Mouse (Mus musculus) hindbrain, embryonic 14.5 days (tissue): ENCODE measurements around the gene Tefm. TPM values are rescaled to one million over a fixed set of nuclear protein-coding genes. Genes with fewer than 3 reads are reported as not detected.
"Not testable (repeated sequence)": the region's sequence is repeated elsewhere in the genome, so short reads cannot be mapped to it uniquely, and the experiment has no call there.

Experiments
- ATAC-seq: fragments of 200-750 bp; cut with Nextera tagmentation; 2 replicates; pipeline ENCODE4 v1.8.0; 2017; ENCODE audit warnings: moderate number of reproducible peaks, mild to moderate bottlenecking, moderate TSS enrichment, moderate library complexity; ENCODE audit not compliant: low FRiP score
- DNase-seq: peaks from one replicate; pipeline ENCODE4 v3.0.0-alpha.2; 2015; ENCODE audit warnings: low spot score
- H3K27ac ChIP-seq: fragments of 300-500 bp; sonication (generic); 2 replicates; pipeline ENCODE4 v1.5.1; 2014; ENCODE audit warnings: mild to moderate bottlenecking, moderate library complexity
- H3K27me3 ChIP-seq: fragments of 300-500 bp; sonication (generic); 2 replicates; pipeline ENCODE4 v1.6.1; 2014; ENCODE audit warnings: mild to moderate bottlenecking, low read length, mixed read lengths; ENCODE audit not compliant: control insufficient read depth, insufficient read depth
- H3K36me3 ChIP-seq: fragments of 300-500 bp; sonication (generic); replicated peaks from 2 replicates; pipeline ENCODE4 v1.6.1; 2014; ENCODE audit not compliant: control insufficient read depth, insufficient read depth
- H3K4me1 ChIP-seq: fragments of 300-500 bp; sonication (generic); replicated peaks from 2 replicates; pipeline ENCODE4 v1.6.1; 2014; ENCODE audit warnings: antibody characterized with exemption, low read length, mixed read lengths; ENCODE audit not compliant: control insufficient read depth, insufficient read depth
- H3K4me2 ChIP-seq: fragments of 300-500 bp; sonication (generic); replicated peaks from 2 replicates; pipeline ENCODE4 v1.6.1; 2014; ENCODE audit warnings: mild to moderate bottlenecking, moderate library complexity
- H3K4me3 ChIP-seq: fragments of 300-500 bp; sonication (generic); replicated peaks from 2 replicates; pipeline ENCODE4 v1.5.1; 2014; ENCODE audit warnings: mild to moderate bottlenecking, low read length
- H3K9ac ChIP-seq: fragments of 300-500 bp; sonication (generic); 2 replicates; pipeline ENCODE4 v1.6.1; 2014
- H3K9me3 ChIP-seq: fragments of 300-500 bp; sonication (generic); 2 replicates; pipeline ENCODE4 v1.6.1; 2016; ENCODE audit warnings: low read length; ENCODE audit not compliant: control insufficient read depth
- WGBS: fragments of 180-500 bp; shearing (Covaris S2); extraction: QIAGEN DNeasy Blood & Tissue Kit; methylation state at CpG from one replicate; pipeline ENCODE4 v1.1.7; 2014; 5-methylcytosine and 5-hydroxymethylcytosine counted together
- polyA plus RNA-seq: library from polyadenylated mRNA; unstranded; fragments of >200 nt; fragmentation: Nextera tagmentation; extraction: Ambion mirVana; gene quantifications from 2 replicates; pipeline ENCODE4 v1.2.1, GENCODE M21; 2014

The Tefm gene
- 19.9 and 24.3 TPM in 2 replicates for polyA plus RNA-seq

GRCm38 (mm10) chr11:80141825-80142521 is at the start of gene Tefm:
Gene Tefm (minus strand): TSS chr11:80142175.
- Histone ChIP-seq H3K4me3 (peak within 1 kb of the TSS; percentile 63), H3K9ac (peak within 1 kb of the TSS; percentile 86), H3K27ac (peak within 1 kb of the TSS; percentile 89), H3K9me3 (no peaks in the 10 kb centered on the region), H3K36me3 (peaks cover 14% of the 10 kb centered on the region), H3K27me3 (no peaks in the 10 kb centered on the region), H3K4me1 (peaks cover 14% of the 10 kb centered on the region), H3K4me2 (peak within 1 kb of the TSS; percentile 78)
- WGBS = under 1% methylated on average over 40 of the region's 40 CpGs
- ATAC-seq = peak; percentile 94
- peak; percentile 91 for DNase-seq

DNA sequence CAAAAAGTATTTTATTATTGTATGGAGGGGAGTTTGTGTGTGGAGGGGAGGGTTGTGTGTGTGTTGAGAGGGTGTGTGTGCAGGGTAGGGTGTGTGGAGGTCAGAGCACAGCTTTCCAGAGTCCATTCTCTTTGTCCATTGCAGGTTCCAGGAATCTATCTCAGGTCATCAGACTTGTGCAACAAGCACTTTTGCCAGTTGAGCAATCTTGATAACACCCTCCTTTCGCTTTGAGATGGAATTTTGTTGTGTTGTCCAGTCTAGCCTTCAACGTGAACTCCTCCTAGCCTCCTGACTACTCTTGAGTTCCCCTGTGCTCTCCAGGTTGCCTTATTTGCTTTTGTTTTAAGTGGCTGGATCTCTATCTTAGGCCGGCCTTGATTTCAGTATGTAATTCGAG is 48.3 kb upstream of the Tefm start:
- 84% methylated on average over 4 of the region's 4 CpGs for WGBS

GRCm38 (mm10) chr11:80185441-80185976 is 43.5 kb upstream of the Tefm start:
- H3K4me3 ChIP-seq, DNase-seq, H3K4me1 ChIP-seq, ATAC-seq, H3K27me3 ChIP-seq, H3K4me2 ChIP-seq, H3K27ac ChIP-seq, H3K36me3 ChIP-seq, H3K9me3 ChIP-seq, H3K9ac ChIP-seq: not testable (repeated sequence)
- WGBS = 67% methylated on average over 5 of the region's 5 CpGs

More for the DNA sequence above, 48.3 kb upstream of the Tefm start:
- no peaks in the 10 kb centered on the region for H3K36me3 ChIP-seq
- no peak for DNase-seq
- H3K27me3 ChIP-seq = no peaks in the 10 kb centered on the region
- H3K4me1 ChIP-seq = no peaks in the 10 kb centered on the region
- H3K4me2 ChIP-seq = no peak overlapping the region
- H3K27ac ChIP-seq = no peak overlapping the region
- no peak overlapping the region for H3K9ac ChIP-seq
- no peaks in the 10 kb centered on the region for H3K9me3 ChIP-seq
- no peak for ATAC-seq
- no peak overlapping the region for H3K4me3 ChIP-seq

DNA sequence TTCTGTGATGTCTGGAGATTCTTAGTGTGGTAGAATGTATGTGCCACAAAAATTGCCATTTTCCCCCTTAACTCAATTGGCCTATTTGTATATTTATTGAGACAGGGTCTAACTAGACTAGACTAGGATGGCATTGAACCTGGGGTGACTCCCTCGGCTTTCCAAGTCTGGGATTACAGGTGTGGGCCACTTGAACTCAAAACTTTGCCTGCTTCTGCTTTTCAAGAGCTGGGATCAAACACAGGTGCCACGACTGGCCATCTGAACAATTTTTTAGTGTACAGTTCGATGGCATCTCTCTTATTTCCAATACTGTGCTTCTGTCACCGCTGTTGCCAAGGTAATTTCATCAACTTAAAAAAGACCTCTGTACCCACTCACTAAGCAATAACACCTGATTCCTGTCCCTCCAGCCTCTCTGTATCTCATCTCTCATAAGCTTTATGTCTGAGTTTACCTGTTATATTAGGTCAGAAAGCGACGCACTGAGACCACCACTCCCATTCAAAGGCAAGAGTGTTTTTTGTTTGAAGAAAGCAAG is 42.6 kb upstream of the Tefm start:
- DNase-seq = no peak

GRCm38 (mm10) chr11:80183705-80184255 is 41.8 kb upstream of the Tefm start, which contains the start of gene Rnf135:
Gene Rnf135 (plus strand): TSS chr11:80183851.
- DNase-seq = peak; percentile 66
- H3K36me3 ChIP-seq = no peaks in the 10 kb centered on the region
- H3K4me2 ChIP-seq = peak within 1 kb of the TSS; percentile 52
- peak within 1 kb of the TSS; percentile 47 for H3K9ac ChIP-seq
- no peaks in the 10 kb centered on the region for H3K9me3 ChIP-seq
- ATAC-seq = peak; percentile 71; the same call in 1 of the 2 replicates
- no peak within 1 kb of the TSS for H3K27ac ChIP-seq
- peak within 1 kb of the TSS; percentile 37 for H3K4me3 ChIP-seq
- no peaks in the 10 kb centered on the region for H3K27me3 ChIP-seq
- no peaks in the 10 kb centered on the region for H3K4me1 ChIP-seq
- 3% methylated on average over 33 of the region's 33 CpGs for WGBS

More for the DNA sequence above, 42.6 kb upstream of the Tefm start:
- H3K36me3 ChIP-seq = no peaks in the 10 kb centered on the region
- no peaks in the 10 kb centered on the region for H3K27me3 ChIP-seq
- no peaks in the 10 kb centered on the region for H3K4me1 ChIP-seq
- no peak overlapping the region for H3K27ac ChIP-seq
- ATAC-seq = no peak
- H3K4me3 ChIP-seq = peak overlapping the region; percentile 37; the same call in 1 of the 2 replicates
- H3K9me3 ChIP-seq = no peaks in the 10 kb centered on the region
- WGBS = 90% methylated on average over 6 of the region's 6 CpGs
- 0 out of 2 replicates have a peak overlapping the region, but pooled peaks have one; percentile 47 for H3K9ac ChIP-seq
- no peak overlapping the region; the same call in 1 of the 2 replicates for H3K4me2 ChIP-seq

GRCm38 (mm10) chr11:80183054-80183704 is 41.2 kb upstream of the Tefm start:
- Histone ChIP-seq H3K4me2 (peak overlapping the region; percentile 52), H3K4me3 (peak overlapping the region; percentile 37), H3K9ac (0 out of 2 replicates have a peak overlapping the region, but pooled peaks have one; percentile 47)
- ATAC-seq = 0 out of 2 replicates have a peak, but pooled peaks have one; percentile 11
- 47% methylated on average over 12 of the region's 12 CpGs for WGBS
- not testable (repeated sequence) for DNase-seq, H3K27me3 ChIP-seq, H3K9me3 ChIP-seq, H3K4me1 ChIP-seq, H3K27ac ChIP-seq, H3K36me3 ChIP-seq

- H3K4me3 ChIP-seq = no peak overlapping the region
Observed at GRCm38 (mm10) chr11:80181021-80181749, 39.2 kb upstream of the Tefm start.

DNA sequence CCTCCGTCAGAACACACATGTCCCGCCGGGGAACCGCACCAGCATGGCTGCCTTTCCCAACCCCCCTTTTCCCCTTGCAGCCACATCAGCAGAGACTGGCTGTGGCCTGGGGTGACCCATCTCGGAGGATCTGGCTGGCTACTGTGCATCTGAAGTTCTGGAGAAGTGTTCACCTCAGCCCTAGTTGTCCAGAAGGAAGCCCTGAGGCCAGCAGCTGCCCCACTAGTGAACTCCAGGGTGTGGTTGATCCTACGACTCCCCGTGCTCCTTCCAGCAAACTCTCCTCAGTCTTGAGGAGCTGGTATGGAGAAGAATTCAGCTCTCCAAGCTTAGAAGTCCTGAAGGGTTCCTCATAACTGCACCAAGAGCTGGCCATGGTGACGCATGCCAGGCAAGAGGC is 36.3 kb upstream of the Tefm start:
- Histone ChIP-seq H3K9ac (no peak overlapping the region), H3K27me3 (no peaks in the 10 kb centered on the region; the same call in 1 of the 2 replicates), H3K36me3 (no peaks in the 10 kb centered on the region), H3K4me2 (no peak overlapping the region), H3K4me3 (no peak overlapping the region), H3K27ac (no peak overlapping the region), H3K9me3 (no peaks in the 10 kb centered on the region), H3K4me1 (no peaks in the 10 kb centered on the region)
- 89% methylated on average over 8 of the region's 8 CpGs for WGBS
- no peak for DNase-seq
- ATAC-seq = no peak

More at GRCm38 (mm10) chr11:80181021-80181749, 39.2 kb upstream of the Tefm start:
- 83% methylated on average over 5 of the region's 5 CpGs for WGBS
- Histone ChIP-seq H3K27ac (no peak overlapping the region), H3K36me3 (no peaks in the 10 kb centered on the region), H3K27me3 (no peaks in the 10 kb centered on the region), H3K4me2 (no peak overlapping the region), H3K4me1 (no peaks in the 10 kb centered on the region), H3K9me3 (no peaks in the 10 kb centered on the region), H3K9ac (no peak overlapping the region)
- ATAC-seq (no peak), DNase-seq (no peak)
